Mouse (Mus musculus): ENCODE data around the gene Smad1. TPM values are rescaled to one million over a fixed set of nuclear protein-coding genes. Genes with fewer than 3 reads are reported as not detected.

The Smad1 gene
- polyA plus RNA-seq, 2 experiments, result 41.6 to 73.7 TPM

- 0 out of 2 replicates have a peak, but pooled peaks cover 4% of the 10 kb centered on the region for H3K36me3 ChIP-seq (ENCODE audit: control insufficient read depth, insufficient read depth, low read length)
- H3K4me3 ChIP-seq (replicated peaks; ENCODE audit: low read length), result no peak overlapping the region
- 86% methylated on average over 13 of the region's 13 CpGs for WGBS
- H3K9ac ChIP-seq (ENCODE audit: low read depth, low read length, severe bottlenecking), result no peak overlapping the region
- DNase-seq (ENCODE audit: low spot score) (no peak), ATAC-seq (ENCODE audit: low FRiP score, low read depth) (no peak)
- no peak overlapping the region for H3K4me2 ChIP-seq (replicated peaks; ENCODE audit: low read depth, low read length, severe bottlenecking)
- H3K27me3 ChIP-seq (ENCODE audit: control insufficient read depth, insufficient read depth, low read length), result no peaks in the 10 kb centered on the region
- no peaks in the 10 kb centered on the region for H3K9me3 ChIP-seq (ENCODE audit: control insufficient read depth, low read length)
- H3K27ac ChIP-seq (replicated peaks; ENCODE audit: low read depth, low read length), result no peak overlapping the region
- H3K4me1 ChIP-seq (ENCODE audit: control insufficient read depth, insufficient read depth, low read length), result peaks cover 11% of the 10 kb centered on the region
- TF ChIP-seq POLR2A (IDR thresholded peaks at IDR 0.05; ENCODE audit: borderline replicate concordance, extremely low read depth, insufficient read depth, insufficient read length), result no peak
Observed at GRCm38 (mm10) chr8:79391454-79391853, 7.9 kb downstream of the Smad1 start.

GRCm38 (mm10) chr8:79389074-79389786, 10.1 kb downstream of the Smad1 start:
- H3K27me3 ChIP-seq (ENCODE audit: control insufficient read depth, insufficient read depth, low read length), result no peaks in the 10 kb centered on the region
- WGBS, result 56% methylated on average over 23 of the region's 23 CpGs
- H3K27ac ChIP-seq (replicated peaks; ENCODE audit: low read depth, low read length), result no peak overlapping the region
- no peaks in the 10 kb centered on the region for H3K36me3 ChIP-seq (ENCODE audit: control insufficient read depth, insufficient read depth, low read length)
- no peak overlapping the region for H3K9ac ChIP-seq (ENCODE audit: low read depth, low read length, severe bottlenecking)
- no peak for TF ChIP-seq POLR2A (IDR thresholded peaks at IDR 0.05; ENCODE audit: borderline replicate concordance, extremely low read depth, insufficient read depth, insufficient read length)
- ATAC-seq (ENCODE audit: low FRiP score, low read depth), result no peak
- no peak overlapping the region for H3K4me3 ChIP-seq (replicated peaks; ENCODE audit: low read length)
- H3K9me3 ChIP-seq (ENCODE audit: control insufficient read depth, low read length), result no peaks in the 10 kb centered on the region
- DNase-seq (ENCODE audit: low spot score), result peak; percentile 35
- H3K4me2 ChIP-seq (replicated peaks; ENCODE audit: low read depth, low read length, severe bottlenecking), result no peak overlapping the region
- H3K4me1 ChIP-seq (ENCODE audit: control insufficient read depth, insufficient read depth, low read length), result peaks cover 23% of the 10 kb centered on the region

GRCm38 (mm10) chr8:79386831-79387230, 12.5 kb downstream of the Smad1 start:
- ATAC-seq (ENCODE audit: low FRiP score, low read depth) (no peak), DNase-seq (ENCODE audit: low spot score) (peak; percentile 41)
- no peak overlapping the region for H3K9ac ChIP-seq (ENCODE audit: low read depth, low read length, severe bottlenecking)
- no peak overlapping the region for H3K27ac ChIP-seq (replicated peaks; ENCODE audit: low read depth, low read length)
- no peaks in the 10 kb centered on the region for H3K27me3 ChIP-seq (ENCODE audit: control insufficient read depth, insufficient read depth, low read length)
- WGBS, result 85% methylated on average over 5 of the region's 5 CpGs
- no peak overlapping the region for H3K4me2 ChIP-seq (replicated peaks; ENCODE audit: low read depth, low read length, severe bottlenecking)
- peaks cover 37% of the 10 kb centered on the region for H3K4me1 ChIP-seq (ENCODE audit: control insufficient read depth, insufficient read depth, low read length)
- no peaks in the 10 kb centered on the region for H3K36me3 ChIP-seq (ENCODE audit: control insufficient read depth, insufficient read depth, low read length)
- H3K9me3 ChIP-seq (ENCODE audit: control insufficient read depth, low read length), result no peaks in the 10 kb centered on the region
- no peak overlapping the region for H3K4me3 ChIP-seq (replicated peaks; ENCODE audit: low read length)
- TF ChIP-seq POLR2A (IDR thresholded peaks at IDR 0.05; ENCODE audit: borderline replicate concordance, extremely low read depth, insufficient read depth, insufficient read length), result no peak

GRCm38 (mm10) chr8:79386358-79386757, 13.0 kb downstream of the Smad1 start:
- Histone ChIP-seq H3K4me1 (ENCODE audit: control insufficient read depth, insufficient read depth, low read length) (peaks cover 41% of the 10 kb centered on the region), H3K36me3 (ENCODE audit: control insufficient read depth, insufficient read depth, low read length) (no peaks in the 10 kb centered on the region), H3K27me3 (ENCODE audit: control insufficient read depth, insufficient read depth, low read length) (no peaks in the 10 kb centered on the region), H3K9me3 (ENCODE audit: control insufficient read depth, low read length) (no peaks in the 10 kb centered on the region), H3K4me2 (replicated peaks; ENCODE audit: low read depth, low read length, severe bottlenecking) (no peak overlapping the region), H3K9ac (ENCODE audit: low read depth, low read length, severe bottlenecking) (no peak overlapping the region), H3K27ac (replicated peaks; ENCODE audit: low read depth, low read length) (no peak overlapping the region), H3K4me3 (replicated peaks; ENCODE audit: low read length) (no peak overlapping the region)
- no peak for TF ChIP-seq POLR2A (IDR thresholded peaks at IDR 0.05; ENCODE audit: borderline replicate concordance, extremely low read depth, insufficient read depth, insufficient read length)
- DNase-seq (ENCODE audit: low spot score) (no peak), ATAC-seq (ENCODE audit: low FRiP score, low read depth) (no peak)
- 78% methylated on average over 6 of the region's 6 CpGs for WGBS

GRCm38 (mm10) chr8:79384276-79385271, 14.7 kb downstream of the Smad1 start:
- Histone ChIP-seq H3K36me3 (ENCODE audit: control insufficient read depth, insufficient read depth, low read length) (no peaks in the 10 kb centered on the region), H3K27ac (replicated peaks; ENCODE audit: low read depth, low read length) (no peak overlapping the region), H3K4me3 (replicated peaks; ENCODE audit: low read length) (no peak overlapping the region), H3K27me3 (ENCODE audit: control insufficient read depth, insufficient read depth, low read length) (no peaks in the 10 kb centered on the region), H3K9ac (ENCODE audit: low read depth, low read length, severe bottlenecking) (0 out of 2 replicates have a peak overlapping the region, but pooled peaks have one; percentile 3), H3K4me1 (ENCODE audit: control insufficient read depth, insufficient read depth, low read length) (peaks cover 55% of the 10 kb centered on the region), H3K4me2 (replicated peaks; ENCODE audit: low read depth, low read length, severe bottlenecking) (peak overlapping the region; percentile 20), H3K9me3 (ENCODE audit: control insufficient read depth, low read length) (no peaks in the 10 kb centered on the region)
- DNase-seq (ENCODE audit: low spot score), result no peak
- ATAC-seq (ENCODE audit: low FRiP score, low read depth), result no peak
- no peak for TF ChIP-seq POLR2A (IDR thresholded peaks at IDR 0.05; ENCODE audit: borderline replicate concordance, extremely low read depth, insufficient read depth, insufficient read length)
- 22% methylated on average over 25 of the region's 25 CpGs for WGBS
